Mouse (Mus musculus) heart, adult 11 months (tissue): ENCODE results near the gene Pla2g6.
A peak's percentile ranks its signal among the peaks of the same experiment; 100 is the strongest.

Experiments used
- DNase-seq: peaks from one replicate; pipeline ENCODE4 v3.0.0; 2022

Pla2g6 gene

DNA sequence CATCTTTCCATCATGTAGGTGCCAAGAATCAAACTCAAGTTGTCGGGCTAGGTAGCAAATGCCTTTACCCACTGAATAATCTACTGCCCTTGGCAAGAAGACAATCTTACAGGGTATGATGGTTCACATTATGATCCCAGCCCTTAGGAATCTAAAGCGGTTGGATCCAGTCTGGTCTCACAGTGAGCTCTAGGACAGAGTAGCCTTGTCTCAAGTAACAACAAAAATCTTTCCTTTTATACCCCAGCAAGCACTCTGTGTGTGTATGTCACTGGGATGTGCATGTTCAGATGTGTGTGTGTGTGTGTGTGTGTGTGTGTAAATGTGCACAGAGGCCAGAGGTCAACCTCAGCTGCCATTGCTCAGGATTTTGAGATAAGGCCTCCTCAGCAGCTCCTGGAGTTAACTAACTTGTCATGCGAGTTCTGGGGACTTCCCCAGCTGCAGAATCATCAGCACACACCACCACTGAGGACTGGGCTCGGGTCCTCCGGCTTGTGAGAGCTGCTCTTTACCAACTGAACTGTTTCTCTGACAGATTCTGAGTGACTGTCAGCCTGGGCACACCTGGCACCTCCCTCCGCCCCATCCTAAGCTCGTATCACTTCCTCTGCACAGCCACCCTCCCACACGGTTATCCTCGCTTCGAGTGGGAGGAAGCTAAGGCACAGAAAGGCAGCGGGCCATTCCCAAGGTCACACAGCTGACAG lies 5.8 kb downstream of the Pla2g6 start:
- no peak for DNase-seq

DNA sequence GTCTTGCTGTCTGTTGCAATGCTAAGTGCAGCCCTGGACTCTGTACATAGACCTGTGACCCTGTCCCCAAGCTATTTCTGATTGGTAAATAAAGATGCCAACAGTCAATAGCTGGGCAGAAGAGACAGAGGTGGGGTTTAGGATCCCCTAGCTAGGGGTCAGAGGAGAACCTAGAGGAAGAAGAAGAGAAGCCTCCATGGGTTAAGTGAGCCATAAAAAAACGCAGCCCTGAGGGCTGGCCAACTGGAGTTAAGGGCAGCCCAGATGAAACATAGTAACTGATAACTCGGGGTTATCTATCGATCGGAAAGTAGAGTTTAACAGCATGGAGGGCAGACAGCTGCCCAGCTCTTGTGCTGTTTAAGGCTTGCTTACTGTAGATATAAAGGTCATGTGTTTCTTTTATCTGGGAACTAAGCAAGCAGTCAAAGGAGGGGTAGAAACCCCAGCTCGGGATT lies 6.4 kb downstream of the Pla2g6 start:
- DNase-seq: no peak

DNA sequence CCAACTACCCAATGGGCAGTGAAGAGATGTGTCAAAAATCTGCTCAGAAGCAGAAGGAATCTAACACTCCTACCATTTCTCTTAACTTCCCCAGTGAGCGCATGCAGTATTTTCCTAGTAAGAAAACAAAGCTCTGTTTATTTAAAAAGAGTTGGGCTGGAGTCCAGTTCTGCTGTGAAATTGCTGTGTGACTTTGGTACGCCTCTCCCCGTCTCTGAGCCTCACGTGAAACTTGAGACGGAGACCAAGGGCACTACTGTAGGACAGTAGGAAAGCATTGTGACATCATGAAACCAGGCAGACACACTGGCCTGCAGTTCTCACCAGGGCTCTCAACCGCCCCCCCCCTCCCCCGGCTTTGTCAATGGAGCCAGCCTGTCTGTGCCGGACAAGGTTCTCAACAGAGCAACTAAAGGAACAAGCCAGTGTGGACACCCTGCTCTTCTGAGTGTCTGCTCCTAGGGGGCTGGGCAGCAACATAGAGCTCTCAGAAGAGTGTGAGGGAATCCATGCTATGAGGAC lies 14.3 kb downstream of the Pla2g6 start:
- no peak for DNase-seq

DNA sequence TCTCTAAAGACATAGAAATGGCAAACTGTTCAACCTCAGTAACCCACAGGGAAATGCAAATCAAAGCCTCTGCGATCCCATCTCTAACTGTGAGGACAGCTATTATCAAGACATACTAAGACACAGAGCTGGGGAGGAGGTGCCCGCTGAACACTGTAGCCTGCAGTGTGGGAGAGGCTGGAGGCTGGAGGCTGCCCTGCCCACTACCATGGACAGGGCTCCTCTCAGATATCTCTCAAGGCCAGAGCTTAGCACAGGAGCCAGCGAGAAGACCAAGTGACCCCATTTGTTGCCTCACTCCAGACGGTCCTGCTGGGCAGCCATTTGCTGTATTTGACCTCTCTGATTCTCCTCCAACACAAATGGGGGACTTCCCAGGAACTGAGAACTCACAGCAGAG lies 20.3 kb downstream of the Pla2g6 start:
- no peak for DNase-seq

DNA sequence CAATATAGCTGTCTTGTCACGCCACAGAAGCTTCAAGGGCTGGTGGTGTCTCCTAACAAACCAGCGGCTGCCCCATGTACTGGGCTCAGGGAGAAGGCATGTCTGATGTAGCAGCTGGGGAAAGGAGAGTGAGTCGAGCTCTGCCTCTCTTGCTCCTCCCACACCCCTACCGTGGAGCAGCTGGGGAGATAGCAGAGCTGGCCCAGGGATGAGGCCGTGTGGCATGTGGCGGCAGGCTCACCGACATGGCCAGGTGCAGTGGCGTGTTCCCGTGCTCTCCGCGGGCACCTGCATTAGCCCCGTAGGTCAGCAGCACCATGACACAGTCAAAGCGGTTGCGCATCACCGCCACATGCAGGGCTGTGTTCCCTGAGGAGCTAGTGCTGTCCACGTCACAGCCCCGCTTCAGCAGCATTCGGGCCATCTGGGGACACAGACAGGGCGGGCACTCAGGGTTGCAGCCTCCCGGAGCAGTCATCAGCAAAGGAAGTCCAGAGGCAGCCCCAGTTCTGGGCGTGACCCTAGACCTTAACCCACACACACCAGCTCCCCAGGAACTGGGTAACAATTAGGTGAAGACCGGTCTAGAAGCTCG lies 22.1 kb downstream of the Pla2g6 start:
- peak; percentile 93 for DNase-seq

DNA sequence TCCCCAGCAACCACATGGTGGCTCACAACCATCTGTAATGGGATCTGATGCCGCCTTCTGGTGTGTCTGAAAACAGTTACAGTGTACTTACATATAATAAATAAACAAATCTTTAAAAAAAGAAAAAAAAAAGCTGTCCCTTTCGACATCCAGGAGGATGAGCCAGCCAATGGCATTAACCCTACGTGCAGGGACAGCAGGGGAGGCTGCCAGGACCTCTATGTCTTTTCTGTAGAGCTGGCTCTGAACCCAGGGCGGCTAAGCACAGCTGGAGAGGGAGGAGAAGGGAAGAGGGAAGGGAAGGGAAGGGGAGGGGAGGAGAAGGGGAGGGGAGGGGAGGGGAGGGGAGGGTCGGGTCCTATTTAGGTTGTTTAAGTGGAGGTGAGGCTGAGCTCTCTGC lies 23.4 kb downstream of the Pla2g6 start:
- no peak for DNase-seq

DNA sequence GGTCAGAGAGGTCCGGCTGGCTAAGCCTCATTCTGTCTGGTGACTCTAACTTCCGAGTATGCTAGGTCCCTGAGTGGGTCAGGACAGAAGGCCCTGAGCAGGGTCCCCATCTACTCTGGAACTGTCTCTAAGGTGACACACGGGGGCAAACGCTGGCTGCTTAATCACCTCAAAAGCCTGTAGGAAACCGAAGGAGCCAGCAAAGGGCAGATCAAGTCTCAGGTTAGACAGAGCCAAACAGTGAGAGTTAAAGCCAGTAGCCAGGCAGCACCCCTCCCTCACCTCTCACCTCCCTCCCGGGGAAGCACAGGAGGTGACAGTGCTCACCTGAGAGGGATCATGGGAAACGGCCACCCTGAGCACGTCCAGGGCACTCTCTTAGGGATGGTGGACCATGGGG lies 24.5 kb downstream of the Pla2g6 start:
- no peak for DNase-seq

DNA sequence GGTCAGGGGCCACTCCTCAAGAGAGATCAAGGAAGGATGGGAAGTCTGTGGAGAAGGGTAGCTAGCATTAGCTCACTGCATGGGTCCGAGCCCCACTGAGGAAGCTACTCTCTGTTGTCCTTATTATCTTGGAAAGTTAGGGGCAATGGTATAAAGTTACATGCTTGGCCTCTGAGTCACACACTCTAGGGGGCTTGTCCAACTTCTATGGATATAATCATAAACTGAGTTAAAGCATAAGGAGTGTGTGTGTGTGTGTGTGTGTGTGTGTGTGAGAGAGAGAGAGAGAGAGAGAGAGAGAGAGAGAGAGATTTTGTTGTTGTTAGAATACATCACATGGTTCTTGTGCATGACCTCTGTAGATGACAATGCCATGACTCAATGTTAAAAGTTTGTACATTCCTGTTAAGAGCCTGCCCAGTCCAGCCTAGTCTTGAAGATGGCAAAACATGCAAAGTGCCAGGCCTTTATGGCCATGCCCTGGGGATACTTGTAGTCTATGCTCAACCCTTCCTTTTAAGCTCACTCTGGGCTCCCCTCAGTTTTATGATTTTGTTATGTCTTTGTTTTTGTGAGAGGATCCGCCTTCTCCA lies 28.5 kb downstream of the Pla2g6 start:
- DNase-seq: no peak

DNA sequence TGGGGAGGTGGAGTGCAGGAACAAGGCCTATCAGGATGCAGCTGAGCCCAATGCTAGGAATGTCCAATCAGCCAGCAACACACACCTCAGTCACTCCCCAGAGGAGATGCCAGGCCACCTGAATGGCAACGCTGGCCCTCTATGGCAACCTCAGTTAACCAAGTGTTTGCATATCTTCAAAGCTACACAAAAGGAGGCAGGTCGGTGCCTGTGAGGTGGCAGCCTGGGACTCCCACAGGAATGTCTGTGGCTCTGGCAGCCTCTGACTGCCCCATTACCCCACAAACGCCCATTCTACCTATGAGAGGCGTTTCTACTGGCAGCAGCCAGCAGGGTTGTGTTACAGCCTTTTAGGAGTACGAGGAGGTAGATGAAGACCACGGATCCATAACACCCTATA lies 29.6 kb downstream of the Pla2g6 start:
- no peak for DNase-seq

DNA sequence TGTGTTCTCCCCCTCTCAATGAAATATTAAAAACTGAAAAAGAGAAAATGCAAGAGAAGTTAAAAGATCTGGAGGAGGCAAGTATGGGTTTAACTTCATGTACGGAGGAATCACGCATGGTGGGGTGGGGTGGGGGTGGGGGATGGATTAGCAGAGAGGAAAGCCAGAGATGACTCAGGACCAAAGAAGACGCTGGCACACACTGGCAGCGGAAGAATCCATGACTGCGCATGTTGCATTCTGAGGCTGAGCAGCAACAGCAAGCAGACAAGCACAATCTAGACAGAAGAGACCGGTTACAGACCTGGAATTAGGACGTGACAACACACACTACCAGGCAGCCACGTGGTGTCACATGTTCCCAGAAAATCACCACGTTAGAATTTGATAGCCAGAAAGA lies 35.4 kb downstream of the Pla2g6 start:
- no peak for DNase-seq

DNA sequence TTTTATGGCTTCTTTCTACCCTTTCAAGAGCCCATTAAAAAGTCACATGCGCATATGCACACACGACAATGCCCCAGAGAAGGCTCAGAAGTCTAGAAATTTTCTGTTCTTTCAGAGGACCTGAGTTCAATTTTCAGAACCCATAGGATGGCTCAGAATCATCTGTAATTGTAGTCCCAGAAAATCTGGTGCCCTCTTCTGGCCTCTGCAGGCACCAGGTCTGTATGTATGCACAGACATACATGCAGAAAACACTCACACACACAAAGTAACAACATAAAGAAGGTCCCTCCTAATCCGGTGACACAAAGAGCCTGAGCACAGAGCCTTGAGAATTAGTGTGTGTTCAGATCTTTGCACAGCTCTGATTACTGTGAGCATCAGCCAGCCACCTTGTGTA lies 37.9 kb downstream of the Pla2g6 start:
- no peak for DNase-seq

DNA sequence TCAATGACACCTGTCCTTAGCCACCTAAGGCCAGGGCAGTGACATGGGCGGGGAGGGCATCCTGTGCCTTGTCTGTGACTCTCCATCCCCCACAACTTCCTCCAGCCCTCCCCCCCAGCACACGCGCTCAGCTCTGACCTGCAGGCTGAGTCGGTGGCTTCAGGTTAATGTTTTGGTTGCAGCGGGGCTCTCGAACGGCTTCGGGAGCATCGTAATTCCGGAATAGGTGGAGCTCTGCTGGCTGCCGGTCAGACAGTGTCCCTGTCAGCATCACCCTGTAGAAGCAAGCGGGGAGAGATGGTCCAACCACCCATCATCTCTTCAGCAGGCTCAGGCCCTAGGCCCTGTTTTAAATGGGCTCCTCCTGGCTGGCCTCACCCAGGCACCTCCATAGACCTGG lies 38.7 kb downstream of the Pla2g6 start:
- peak; percentile 70 for DNase-seq

DNA sequence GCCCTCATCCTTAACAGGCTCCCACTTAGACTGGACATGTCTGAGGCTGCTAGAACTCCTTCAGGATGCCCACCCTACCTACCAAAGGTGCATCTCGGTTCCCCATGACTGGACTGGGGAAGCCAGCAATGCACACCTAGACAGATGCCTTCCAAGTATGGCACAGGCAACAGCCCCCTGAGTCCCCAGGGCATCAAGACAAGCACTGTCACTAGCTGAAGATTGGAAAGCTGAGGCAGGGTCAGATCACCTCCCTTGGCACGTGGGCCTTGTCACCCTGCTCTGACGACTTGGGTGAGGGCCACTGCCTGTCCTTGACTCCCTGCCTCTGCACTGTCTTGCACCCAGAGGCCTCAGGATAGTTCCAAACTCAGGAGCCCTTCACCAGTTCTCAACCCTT lies 39.8 kb downstream of the Pla2g6 start:
- peak; percentile 74 for DNase-seq

DNA sequence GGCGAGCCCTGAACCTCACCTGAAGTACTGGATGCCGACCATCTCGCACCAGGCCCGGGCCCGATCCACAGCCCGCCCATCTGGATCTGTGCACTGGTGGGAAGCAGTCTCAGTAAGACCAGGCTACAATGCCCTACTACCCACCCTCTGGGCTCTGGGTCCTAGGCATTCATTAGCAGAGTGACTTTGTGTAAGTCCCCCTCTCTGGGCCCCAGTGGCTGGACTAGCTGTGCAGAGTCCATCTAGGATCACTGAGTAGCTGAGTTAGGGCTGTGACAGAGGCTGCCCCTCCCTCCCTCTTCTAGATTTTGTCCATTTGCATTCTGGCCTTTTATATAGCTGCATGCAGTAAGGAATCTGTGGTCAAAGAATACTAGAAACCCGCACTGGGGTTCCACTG lies 41.1 kb downstream of the Pla2g6 start:
- DNase-seq: peak; percentile 87

DNA sequence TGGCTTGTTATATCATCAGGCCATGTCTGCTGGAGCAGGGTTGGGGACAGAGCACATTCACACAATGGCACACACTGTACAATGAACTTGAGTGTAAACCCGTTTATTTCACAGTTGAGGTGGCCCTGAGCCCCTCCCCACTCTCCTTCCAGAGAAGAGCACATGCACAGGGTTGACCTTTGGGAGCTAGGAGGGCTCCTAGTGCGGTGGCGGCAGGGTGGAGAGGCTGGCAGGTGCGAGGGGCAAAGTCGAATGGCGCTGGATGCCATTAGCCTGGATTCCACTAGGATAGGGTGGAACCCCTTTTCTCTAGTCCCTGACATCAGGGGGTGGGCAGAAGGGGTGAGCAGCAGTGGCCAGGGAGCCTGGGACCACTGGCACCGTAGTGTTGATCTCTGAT lies 42.0 kb downstream of the Pla2g6 start:
- DNase-seq: no peak

DNA sequence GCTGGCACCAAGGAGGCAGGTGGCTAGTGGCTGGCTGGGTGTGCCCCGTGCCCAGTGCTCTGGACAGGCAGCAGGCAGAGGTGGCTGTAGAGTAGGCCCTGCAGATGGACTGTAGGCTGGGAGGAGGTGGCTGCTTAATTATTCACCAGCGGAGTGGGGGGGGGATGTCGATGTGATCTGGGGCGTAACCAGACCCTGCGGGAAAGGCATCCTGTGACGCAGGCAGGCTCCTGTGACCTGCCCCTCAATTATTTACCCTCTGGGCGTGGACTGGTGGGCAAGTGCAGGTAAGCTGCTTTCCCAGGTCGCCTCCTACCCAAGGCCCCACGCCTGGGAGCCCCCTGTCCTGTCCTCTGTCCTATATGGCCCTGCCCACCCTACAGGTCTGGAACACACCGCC lies 42.8 kb downstream of the Pla2g6 start, which contains the start of gene Baiap2l2:
Gene Baiap2l2, minus strand, starts transcription at position 139 of the 400 bp plus-strand sequence.
- no peak for DNase-seq

DNA sequence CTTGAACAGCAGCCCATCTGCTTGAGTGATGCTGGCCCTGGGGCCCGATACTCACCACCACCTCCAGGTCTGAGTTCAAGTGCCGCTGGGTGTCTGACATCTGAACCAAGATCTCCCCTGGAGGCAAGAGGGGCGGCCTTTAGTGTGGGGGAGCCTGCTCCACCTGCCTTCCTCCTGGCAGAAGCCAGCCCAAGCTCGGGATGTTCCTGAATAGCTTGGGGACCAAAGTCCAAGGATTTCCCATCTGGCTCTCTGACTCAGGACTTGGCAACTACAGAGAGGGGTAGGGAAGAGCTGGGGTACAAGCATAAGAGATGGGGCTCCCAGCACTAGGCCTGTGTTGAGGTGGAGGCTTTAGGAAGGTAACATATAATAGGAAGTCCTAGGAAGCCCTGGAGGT lies 44.8 kb downstream of the Pla2g6 start:
- peak; percentile 84 for DNase-seq

DNA sequence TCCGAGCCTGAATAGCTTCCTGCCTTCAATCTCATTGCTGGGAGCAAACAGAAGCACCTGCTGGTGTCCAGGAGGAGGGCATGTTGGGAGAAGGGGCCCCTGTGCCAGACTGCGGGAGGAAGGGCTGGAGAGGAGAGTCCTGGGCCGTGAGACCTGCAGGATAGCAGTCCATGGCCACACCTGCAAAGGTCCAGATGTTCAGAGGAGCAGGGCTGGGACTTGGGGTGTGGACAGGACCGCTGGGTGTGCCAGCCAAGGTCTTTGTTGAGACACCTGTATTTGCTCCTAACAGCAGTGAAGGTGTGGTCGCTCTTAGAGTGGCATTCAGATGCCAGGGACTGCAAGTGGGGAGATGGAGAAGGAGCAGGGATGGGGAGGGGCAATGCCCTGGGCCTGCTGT lies 45.8 kb downstream of the Pla2g6 start:
- peak; percentile 86 for DNase-seq

DNA sequence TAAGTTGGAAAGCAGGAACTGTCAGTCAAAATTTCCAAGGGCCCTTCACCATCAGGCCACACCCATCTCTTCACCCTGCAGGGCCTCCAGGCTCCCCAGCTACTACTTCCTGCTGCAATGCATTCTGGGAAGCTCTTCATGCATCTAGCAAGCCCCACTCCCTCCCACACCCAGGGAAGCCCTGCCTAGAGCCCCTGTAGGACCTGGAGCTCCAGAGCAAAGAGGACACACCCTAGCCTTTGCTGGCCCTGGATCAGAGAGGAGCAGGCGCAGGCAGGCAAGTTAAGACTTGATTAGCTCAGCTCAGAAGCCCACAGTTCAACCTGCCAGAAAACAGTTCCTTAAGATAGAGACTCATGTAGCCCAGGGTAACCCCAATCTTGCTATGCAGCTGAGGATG lies 46.8 kb downstream of the Pla2g6 start:
- peak; percentile 89 for DNase-seq

DNA sequence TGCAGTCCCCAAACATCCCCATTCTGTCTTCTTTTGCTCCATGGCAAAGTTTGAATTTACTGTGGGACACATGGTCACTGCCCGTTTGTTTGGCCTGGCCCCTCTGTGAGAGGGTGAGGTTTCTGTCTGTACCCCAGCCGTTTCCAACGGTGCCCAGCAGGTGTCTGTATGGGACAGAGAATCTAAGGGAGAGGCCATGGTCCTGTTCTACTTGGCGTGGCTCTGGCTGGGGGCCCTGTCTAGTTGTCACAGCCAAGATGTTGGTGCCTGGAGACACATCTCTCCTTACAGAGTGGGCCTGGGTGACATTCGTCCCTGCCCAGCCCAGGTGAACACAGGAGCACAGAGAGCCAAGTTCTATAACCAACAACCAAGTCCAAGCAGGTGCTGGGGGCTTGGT lies 47.3 kb downstream of the Pla2g6 start:
- peak; percentile 87 for DNase-seq

DNA sequence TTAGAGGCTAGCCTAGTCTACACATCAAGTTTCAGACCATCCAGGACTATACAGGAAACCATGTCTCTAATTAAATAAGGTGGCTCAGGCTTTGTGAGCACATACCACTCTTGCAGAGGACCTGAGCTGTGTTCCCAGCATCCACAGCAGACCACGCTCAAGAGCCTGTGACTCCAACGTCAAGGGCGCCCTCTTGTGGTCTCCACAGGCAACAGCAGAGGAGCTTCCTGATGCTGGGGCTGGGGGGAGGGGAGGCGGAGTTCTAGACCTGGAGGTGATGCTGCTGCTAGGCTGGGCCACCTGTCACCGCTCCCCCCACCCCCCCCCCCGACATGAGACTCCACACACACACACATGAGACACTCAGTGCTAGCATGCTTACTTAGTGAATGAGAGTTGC lies 48.0 kb downstream of the Pla2g6 start:
- peak; percentile 85 for DNase-seq

DNA sequence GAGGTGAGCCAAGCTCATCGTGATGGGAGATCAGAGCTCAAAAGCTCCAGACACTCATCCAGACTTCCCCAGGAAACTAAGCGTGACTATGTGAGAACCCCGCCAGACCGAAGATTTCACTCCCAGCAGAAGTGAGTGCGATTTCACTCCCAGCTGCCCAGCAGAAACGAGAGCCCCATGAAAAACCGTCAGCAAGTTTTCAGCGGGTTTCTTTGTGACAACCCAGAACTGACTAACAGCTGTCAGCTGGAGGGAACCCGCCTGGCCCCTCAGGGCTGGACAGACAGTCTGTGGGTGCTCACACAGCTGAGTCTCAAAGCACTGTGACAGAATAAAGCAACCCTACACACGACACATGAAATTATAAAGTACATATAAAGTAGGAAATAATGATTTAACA lies 50.5 kb downstream of the Pla2g6 start:
- DNase-seq: no peak

DNA sequence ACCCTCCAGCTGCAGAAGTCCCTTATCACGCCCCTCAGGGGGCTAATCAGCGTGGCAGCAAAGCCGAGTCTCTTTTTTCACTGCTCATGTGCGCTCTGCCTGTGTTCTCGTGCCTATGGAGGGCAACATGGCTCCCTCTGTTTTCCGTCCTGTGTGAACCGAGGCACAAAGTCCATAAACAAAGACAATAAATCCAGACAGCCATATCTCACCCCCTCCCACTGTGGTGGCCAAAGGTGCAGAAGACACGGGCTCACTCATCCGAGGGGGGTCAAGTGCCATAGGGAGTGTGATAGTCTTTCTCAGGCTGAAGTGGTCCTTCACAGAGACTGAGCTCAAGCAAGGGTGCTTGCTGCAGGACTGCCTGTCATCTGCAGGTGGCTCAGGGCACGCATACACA lies 55.2 kb downstream of the Pla2g6 start:
- no peak for DNase-seq

DNA sequence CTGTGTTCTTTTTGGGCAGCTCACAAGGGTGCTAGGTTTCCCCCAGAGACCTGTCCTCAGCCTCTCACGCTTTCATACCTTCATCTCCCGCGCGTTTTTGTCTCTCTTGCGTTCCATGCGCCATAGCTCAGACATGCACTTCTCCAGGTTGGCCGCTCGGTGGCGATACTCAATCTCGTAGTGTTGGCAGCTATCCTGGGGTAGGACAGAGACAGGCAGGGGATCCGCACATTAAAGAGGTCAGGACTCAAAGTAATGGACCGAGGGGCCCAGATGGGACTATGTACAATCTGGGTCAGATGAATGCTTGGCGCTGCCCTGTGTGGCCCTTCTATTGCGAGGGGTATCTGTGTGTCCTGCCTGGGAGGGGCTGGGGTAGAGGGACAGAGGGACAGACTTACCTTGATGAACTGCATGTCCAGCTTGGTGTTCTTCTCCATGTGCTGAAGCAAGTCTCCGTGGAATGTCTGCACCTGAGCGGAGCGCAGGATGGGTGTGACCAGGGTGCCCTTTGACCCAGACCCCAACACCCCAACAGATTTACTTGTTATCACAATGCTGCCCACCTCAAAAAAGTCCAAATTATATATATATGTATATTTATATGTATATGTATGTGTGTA lies 57.0 kb downstream of the Pla2g6 start:
- peak; percentile 82 for DNase-seq
